ENCODE assay signal across 35 mouse cellular contexts in genomic region chr9:56086524-56086923, GRCm38 (mm10).
"Had no signal": no experiment of that assay in that cellular context is flagged by ENCODE, and none has a peak within 500 bp of the region (broad histone marks: within the 10 kb centered on the region; RNA-seq: fewer than 3 reads in every experiment).

No protein-coding gene starts in this region.

- H3K9me3 ChIP-seq: heart, embryonic 12.5 days; heart, embryonic 13.5 days; heart, embryonic 15.5 days; hindbrain, embryonic 10.5 days; hindbrain, embryonic 12.5 days; hindbrain, embryonic 13.5 days; hindbrain, embryonic 15.5 days; intestine, embryonic 15.5 days; kidney, embryonic 15.5 days had no signal

- H3K27ac ChIP-seq: heart, embryonic 13.5 days; heart, embryonic 15.5 days; hindbrain, embryonic 10.5 days; hindbrain, embryonic 12.5 days; hindbrain, embryonic 13.5 days; hindbrain, embryonic 14.5 days; hindbrain, embryonic 15.5 days; hindbrain, postnatal 0 days; intestine, embryonic 15.5 days; kidney, embryonic 15.5 days; kidney, postnatal 0 days; layer of hippocampus, adult 2 months; left cerebral cortex, adult 2 months had no signal

- H3K4me3 ChIP-seq: heart, embryonic 12.5 days; heart, embryonic 13.5 days; heart, embryonic 15.5 days; hindbrain, embryonic 10.5 days; hindbrain, embryonic 12.5 days; hindbrain, embryonic 13.5 days; hindbrain, embryonic 15.5 days; intestine, embryonic 15.5 days; kidney, embryonic 15.5 days; layer of hippocampus, adult 2 months; left cerebral cortex, adult 2 months had no signal

- H3K4me2 ChIP-seq: heart, embryonic 11.5 days; heart, embryonic 12.5 days; heart, embryonic 13.5 days; heart, embryonic 15.5 days; hindbrain, embryonic 12.5 days; hindbrain, embryonic 13.5 days; hindbrain, embryonic 14.5 days; hindbrain, embryonic 15.5 days; intestine, embryonic 15.5 days; kidney, embryonic 15.5 days had no signal

- H3K36me3 ChIP-seq: heart, embryonic 12.5 days; heart, embryonic 13.5 days; heart, embryonic 15.5 days; hindbrain, embryonic 13.5 days; hindbrain, embryonic 15.5 days; intestine, embryonic 15.5 days; kidney, embryonic 15.5 days had no signal

- DNase-seq: heart, postnatal 10 days; heart, postnatal 14 days; heart, postnatal 36 days; heart, postnatal 4 days; kidney, adult 11 months; kidney, adult 18-20 months; kidney, adult 2 months; kidney, adult 8-10 months; kidney, adult 9 months; kidney, postnatal 10 days; kidney, postnatal 14 days; kidney, postnatal 25 days; kidney, postnatal 36 days; kidney, postnatal 4 days; layer of hippocampus, adult 9-11 months; layer of hippocampus, postnatal 36 days had no signal

- H3K27me3 ChIP-seq: heart, embryonic 12.5 days; heart, embryonic 13.5 days; heart, embryonic 15.5 days; hindbrain, embryonic 12.5 days; hindbrain, embryonic 13.5 days; hindbrain, embryonic 15.5 days; intestine, embryonic 15.5 days; kidney, embryonic 15.5 days had no signal

- H3K9ac ChIP-seq: heart, embryonic 12.5 days; heart, embryonic 13.5 days; heart, embryonic 15.5 days; hindbrain, embryonic 12.5 days; hindbrain, embryonic 13.5 days; hindbrain, embryonic 14.5 days; hindbrain, embryonic 15.5 days; intestine, embryonic 15.5 days; kidney, embryonic 15.5 days had no signal

- ATAC-seq: hindbrain, embryonic 16.5 days; hindbrain, postnatal 0 days; inflammation-experienced regulatory T-cells, adult 6 months; intestine, embryonic 15.5 days; intestine, embryonic 16.5 days; intestine, postnatal 0 days had no signal
